Mouse (Mus musculus): ENCODE measurements at regions not wholly inside any gene's neighbourhood (a gene's known extent, or its start where the extent isn't known, plus 50 kb on each side); places are given as distances from the start of the nearest gene placed in this dataset.

DNA sequence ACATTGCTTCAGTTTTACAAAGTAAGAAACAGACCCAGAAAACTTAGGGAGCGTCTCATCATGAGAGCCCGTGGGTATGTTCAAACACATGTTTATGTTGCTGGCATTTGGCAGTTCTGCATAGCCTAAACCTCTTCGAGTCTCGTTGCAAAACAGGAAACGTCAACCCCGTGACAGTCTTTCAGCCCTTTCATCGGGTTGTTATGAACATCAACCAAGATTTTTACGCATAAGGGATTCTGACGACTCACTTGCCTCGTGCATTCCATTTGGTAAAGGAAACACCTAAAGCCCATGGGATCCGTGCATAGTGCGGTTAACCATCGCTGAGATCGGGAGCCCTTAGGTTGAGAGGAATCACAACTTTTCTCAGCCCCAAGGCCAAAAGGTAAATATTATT is 115.7 kb downstream of the Gpam start:
- Histone ChIP-seq H3K9me3 (ENCODE audit: low read length) (peaks cover 13% of the 10 kb centered on the region; the same call in 1 of the 2 replicates), H3K4me3 (replicated peaks; ENCODE audit: low read length) (no peak overlapping the region), H3K27me3 (ENCODE audit: insufficient read depth, low read length) (no peaks in the 10 kb centered on the region), H3K4me1 (replicated peaks; ENCODE audit: low read depth, low read length) (no peaks in the 10 kb centered on the region), H3K36me3 (ENCODE audit: insufficient read depth, low read length) (no peaks in the 10 kb centered on the region)
- TF ChIP-seq POU5F1 (IDR thresholded peaks at IDR 0.05; ENCODE audit: borderline replicate concordance, low read length): no peak
- no peak for TF ChIP-seq NANOG (IDR thresholded peaks at IDR 0.05; ENCODE audit: borderline replicate concordance, low read length)
- TF ChIP-seq CTCF (conservative IDR thresholded peaks at IDR 0.05; ENCODE audit: low read length): no peak

- H3K4me1 ChIP-seq (replicated peaks; ENCODE audit: low read depth, low read length): no peaks in the 10 kb centered on the region
- peaks cover 12% of the 10 kb centered on the region; the same call in 1 of the 2 replicates for H3K9me3 ChIP-seq (ENCODE audit: low read length)
- H3K36me3 ChIP-seq (ENCODE audit: insufficient read depth, low read length): no peaks in the 10 kb centered on the region
- TF ChIP-seq POU5F1 (IDR thresholded peaks at IDR 0.05; ENCODE audit: borderline replicate concordance, low read length): no peak
- no peak for TF ChIP-seq NANOG (IDR thresholded peaks at IDR 0.05; ENCODE audit: borderline replicate concordance, low read length)
- no peak for TF ChIP-seq CTCF (conservative IDR thresholded peaks at IDR 0.05; ENCODE audit: low read length)
- H3K4me3 ChIP-seq (replicated peaks; ENCODE audit: low read length): no peak overlapping the region
- no peaks in the 10 kb centered on the region for H3K27me3 ChIP-seq (ENCODE audit: insufficient read depth, low read length)
These were observed 118.4 kb downstream of the Gpam start for GRCm38 (mm10) chr19:55008463-55009146.

GRCm38 (mm10) chr19:54989982-54990381 is 137.1 kb downstream of the Gpam start:
- H3K36me3 ChIP-seq (ENCODE audit: insufficient read depth, low read length): no peaks in the 10 kb centered on the region
- no peak overlapping the region for H3K4me3 ChIP-seq (replicated peaks; ENCODE audit: low read length)
- H3K9me3 ChIP-seq (ENCODE audit: low read length): no peaks in the 10 kb centered on the region
- TF ChIP-seq POU5F1 (IDR thresholded peaks at IDR 0.05; ENCODE audit: borderline replicate concordance, low read length): no peak
- no peak for TF ChIP-seq NANOG (IDR thresholded peaks at IDR 0.05; ENCODE audit: borderline replicate concordance, low read length)
- no peak for TF ChIP-seq CTCF (conservative IDR thresholded peaks at IDR 0.05; ENCODE audit: low read length)
- H3K27me3 ChIP-seq (ENCODE audit: insufficient read depth, low read length): no peaks in the 10 kb centered on the region
- no peaks in the 10 kb centered on the region for H3K4me1 ChIP-seq (replicated peaks; ENCODE audit: low read depth, low read length)

- Histone ChIP-seq H3K36me3 (ENCODE audit: insufficient read depth, low read length) (no peaks in the 10 kb centered on the region), H3K4me1 (replicated peaks; ENCODE audit: low read depth, low read length) (no peaks in the 10 kb centered on the region), H3K4me3 (replicated peaks; ENCODE audit: low read length) (no peak overlapping the region), H3K9me3 (ENCODE audit: low read length) (no peaks in the 10 kb centered on the region), H3K27me3 (ENCODE audit: insufficient read depth, low read length) (no peaks in the 10 kb centered on the region)
- TF ChIP-seq POU5F1 (IDR thresholded peaks at IDR 0.05; ENCODE audit: borderline replicate concordance, low read length) (no peak), CTCF (conservative IDR thresholded peaks at IDR 0.05; ENCODE audit: low read length) (no peak), NANOG (IDR thresholded peaks at IDR 0.05; ENCODE audit: borderline replicate concordance, low read length) (no peak)
These were observed 142.5 kb downstream of the Gpam start for GRCm38 (mm10) chr19:54984541-54984940.

DNA sequence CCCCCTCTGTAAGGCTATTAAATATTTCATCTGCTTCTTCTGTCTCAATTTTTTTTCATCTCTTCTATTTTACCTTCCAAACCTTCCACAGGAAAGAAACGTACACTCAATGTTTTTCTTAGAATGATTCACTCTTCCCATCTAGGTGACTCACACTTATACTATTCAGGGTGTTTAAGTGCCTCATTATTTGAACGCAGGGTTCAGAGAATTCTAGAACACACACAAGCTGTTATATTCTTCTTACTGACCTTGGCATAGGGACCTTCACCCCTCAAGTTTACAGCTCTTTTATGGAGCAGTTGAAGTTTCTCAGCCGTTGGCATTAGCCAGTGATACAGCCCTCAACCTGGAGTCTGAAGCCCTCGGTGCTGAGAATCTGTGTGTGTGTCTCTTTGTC is 144.2 kb downstream of the Gpam start:
- H3K4me3 ChIP-seq (replicated peaks; ENCODE audit: low read length): no peak overlapping the region
- TF ChIP-seq NANOG (IDR thresholded peaks at IDR 0.05; ENCODE audit: borderline replicate concordance, low read length): no peak
- TF ChIP-seq CTCF (conservative IDR thresholded peaks at IDR 0.05; ENCODE audit: low read length): no peak
- no peak for TF ChIP-seq POU5F1 (IDR thresholded peaks at IDR 0.05; ENCODE audit: borderline replicate concordance, low read length)
- no peaks in the 10 kb centered on the region for H3K9me3 ChIP-seq (ENCODE audit: low read length)
- H3K36me3 ChIP-seq (ENCODE audit: insufficient read depth, low read length): no peaks in the 10 kb centered on the region
- no peaks in the 10 kb centered on the region for H3K4me1 ChIP-seq (replicated peaks; ENCODE audit: low read depth, low read length)
- no peaks in the 10 kb centered on the region; the same call in 1 of the 2 replicates for H3K27me3 ChIP-seq (ENCODE audit: insufficient read depth, low read length)

- Histone ChIP-seq H3K4me1 (replicated peaks; ENCODE audit: low read depth, low read length) (no peaks in the 10 kb centered on the region), H3K36me3 (ENCODE audit: insufficient read depth, low read length) (no peaks in the 10 kb centered on the region), H3K4me3 (replicated peaks; ENCODE audit: low read length) (no peak overlapping the region), H3K9me3 (ENCODE audit: low read length) (no peaks in the 10 kb centered on the region), H3K27me3 (ENCODE audit: insufficient read depth, low read length) (no peaks in the 10 kb centered on the region)
- TF ChIP-seq CTCF (conservative IDR thresholded peaks at IDR 0.05; ENCODE audit: low read length): no peak
- TF ChIP-seq NANOG (IDR thresholded peaks at IDR 0.05; ENCODE audit: borderline replicate concordance, low read length): no peak
- TF ChIP-seq POU5F1 (IDR thresholded peaks at IDR 0.05; ENCODE audit: borderline replicate concordance, low read length): no peak
These were observed 155.4 kb downstream of the Gpam start for GRCm38 (mm10) chr19:54971440-54972211.

GRCm38 (mm10) chr19:54958328-54958727 is 168.7 kb downstream of the Gpam start:
- H3K27me3 ChIP-seq (ENCODE audit: insufficient read depth, low read length): no peaks in the 10 kb centered on the region; the same call in 1 of the 2 replicates
- no peaks in the 10 kb centered on the region for H3K9me3 ChIP-seq (ENCODE audit: low read length)
- H3K36me3 ChIP-seq (ENCODE audit: insufficient read depth, low read length): no peaks in the 10 kb centered on the region
- H3K4me3 ChIP-seq (replicated peaks; ENCODE audit: low read length): no peak overlapping the region
- 0 out of 2 replicates have a peak, but pooled peaks cover 3% of the 10 kb centered on the region for H3K4me1 ChIP-seq (replicated peaks; ENCODE audit: low read depth, low read length)
- TF ChIP-seq POU5F1 (IDR thresholded peaks at IDR 0.05; ENCODE audit: borderline replicate concordance, low read length): no peak
- no peak for TF ChIP-seq NANOG (IDR thresholded peaks at IDR 0.05; ENCODE audit: borderline replicate concordance, low read length)
- no peak for TF ChIP-seq CTCF (conservative IDR thresholded peaks at IDR 0.05; ENCODE audit: low read length)

DNA sequence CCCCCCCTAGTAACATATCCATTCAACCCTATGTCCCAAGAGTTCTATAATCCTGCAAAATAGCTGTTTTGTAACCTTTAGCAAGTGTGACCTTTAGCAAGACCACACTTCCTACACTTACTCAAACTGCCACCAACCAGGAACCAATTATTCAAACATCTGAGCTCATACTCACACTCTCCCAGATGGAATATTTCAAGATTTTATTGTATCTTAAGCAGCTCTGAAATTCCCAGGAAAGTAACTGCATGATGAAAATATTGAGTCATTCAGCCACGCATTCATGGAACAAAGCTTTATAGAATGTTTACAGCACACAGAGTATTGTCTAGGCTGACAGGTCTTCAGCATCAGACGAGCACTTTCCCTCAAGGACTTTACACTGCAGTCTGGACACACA is 171.9 kb downstream of the Gpam start:
- no peaks in the 10 kb centered on the region for H3K36me3 ChIP-seq (ENCODE audit: insufficient read depth, low read length)
- no peak for TF ChIP-seq POU5F1 (IDR thresholded peaks at IDR 0.05; ENCODE audit: borderline replicate concordance, low read length)
- TF ChIP-seq NANOG (IDR thresholded peaks at IDR 0.05; ENCODE audit: borderline replicate concordance, low read length): no peak
- no peak for TF ChIP-seq CTCF (conservative IDR thresholded peaks at IDR 0.05; ENCODE audit: low read length)

More for the DNA sequence above, 171.9 kb downstream of the Gpam start:
- no peaks in the 10 kb centered on the region for H3K9me3 ChIP-seq (ENCODE audit: low read length)
- H3K4me3 ChIP-seq (replicated peaks; ENCODE audit: low read length): no peak overlapping the region
- H3K4me1 ChIP-seq (replicated peaks; ENCODE audit: low read depth, low read length): 0 out of 2 replicates have a peak, but pooled peaks cover 1% of the 10 kb centered on the region
- H3K27me3 ChIP-seq (ENCODE audit: insufficient read depth, low read length): no peaks in the 10 kb centered on the region

Data from E14TG2a.4 (cell line).